Mouse (Mus musculus) ES-E14 (cell line): ENCODE measurements around the gene Aldh3a1. TPM values are rescaled to one million over a fixed set of nuclear protein-coding genes. Genes with fewer than 3 reads are reported as not detected.

Experiments
- DNase-seq: peaks from one replicate; pipeline ENCODE4 v3.0.0-alpha.2; 2013; ENCODE audit warnings: low read depth, low spot score
- H3K27ac ChIP-seq: 2 replicates; pipeline ENCODE4 v1.5.1; 2012; ENCODE audit warnings: low read depth, mild to moderate bottlenecking, low read length, moderate library complexity, mixed read lengths; ENCODE audit not compliant: poor library complexity, insufficient read depth, severe bottlenecking
- H3K36me3 ChIP-seq: 2 replicates; pipeline ENCODE4 v1.6.1; 2012; ENCODE audit warnings: mild to moderate bottlenecking, low read length, moderate library complexity, mixed read lengths; ENCODE audit not compliant: control insufficient read depth, poor library complexity, insufficient read depth, severe bottlenecking
- H3K4me1 ChIP-seq, 2 experiments: fragments of 150-350 bp in 1 of 2; sonication (generic) in 1 of 2; 2 replicates each; pipeline ENCODE4 v1.6.1; 2012; ENCODE audit warnings: low read length in 2 of 2, mild to moderate bottlenecking in 1 of 2, mixed read lengths in 1 of 2; ENCODE audit not compliant: control insufficient read depth in 2 of 2, insufficient read depth in 2 of 2, poor library complexity in 1 of 2
- H3K4me3 ChIP-seq, 2 experiments: fragments of 150-350 bp in 1 of 2; sonication (generic) in 1 of 2; 2 replicates each; pipeline ENCODE4 v1.5.1; 2012; ENCODE audit warnings: low read length in 2 of 2, low read depth in 1 of 2, mild to moderate bottlenecking in 1 of 2, mixed read lengths in 1 of 2; ENCODE audit not compliant: insufficient read depth in 1 of 2, poor library complexity in 1 of 2, severe bottlenecking in 1 of 2
- H3K9ac ChIP-seq: 2 replicates; pipeline ENCODE4 v1.6.1; 2012; ENCODE audit warnings: low read depth, mild to moderate bottlenecking, low read length, mixed read lengths; ENCODE audit not compliant: poor library complexity, insufficient read depth, severe bottlenecking
- H3K9me3 ChIP-seq: fragments of 150-350 bp; sonication (generic); 2 replicates; pipeline ENCODE4 v1.6.1; 2012; ENCODE audit warnings: low read depth, mild to moderate bottlenecking, low read length; ENCODE audit not compliant: control insufficient read depth, insufficient read depth
- MAFK ChIP-seq: IDR thresholded peaks from 2 replicates; pipeline ENCODE4 v1.6.1; 2014; ENCODE audit warnings: mild to moderate bottlenecking, low read depth, low read length, inconsistent platforms; ENCODE audit not compliant: insufficient read depth
- ZC3H11A ChIP-seq: IDR thresholded peaks from 2 replicates; pipeline ENCODE4 v1.6.1; 2012; ENCODE audit warnings: low read depth, mild to moderate bottlenecking, inconsistent platforms, low read length, borderline replicate concordance
- ZNF384 ChIP-seq: IDR thresholded peaks from 2 replicates; pipeline ENCODE4 v1.6.1; 2012; ENCODE audit warnings: low read depth, low read length, inconsistent platforms
- in situ Hi-C, 2 experiments: fragments of 600-800 bp; cut with MboI; formaldehyde crosslinking; loops; one replicate each; pipeline ENCODE4 v1.15.1; 2025; ENCODE audit warnings: low sequenced_read_pairs in 2 of 2, inconsistent platforms in 1 of 2; ENCODE audit not compliant: unreplicated experiment in 2 of 2
- total RNA-seq: library from RNA; depleted of rRNA; stranded (reverse); fragments of 300-350 nt; gene quantifications from 2 replicates; pipeline ENCODE4 v1.2.3, GENCODE M21; 2012; rRNA removed

Gene Aldh3a1
- total RNA-seq, 1 experiment, result 1.2 TPM

DNA sequence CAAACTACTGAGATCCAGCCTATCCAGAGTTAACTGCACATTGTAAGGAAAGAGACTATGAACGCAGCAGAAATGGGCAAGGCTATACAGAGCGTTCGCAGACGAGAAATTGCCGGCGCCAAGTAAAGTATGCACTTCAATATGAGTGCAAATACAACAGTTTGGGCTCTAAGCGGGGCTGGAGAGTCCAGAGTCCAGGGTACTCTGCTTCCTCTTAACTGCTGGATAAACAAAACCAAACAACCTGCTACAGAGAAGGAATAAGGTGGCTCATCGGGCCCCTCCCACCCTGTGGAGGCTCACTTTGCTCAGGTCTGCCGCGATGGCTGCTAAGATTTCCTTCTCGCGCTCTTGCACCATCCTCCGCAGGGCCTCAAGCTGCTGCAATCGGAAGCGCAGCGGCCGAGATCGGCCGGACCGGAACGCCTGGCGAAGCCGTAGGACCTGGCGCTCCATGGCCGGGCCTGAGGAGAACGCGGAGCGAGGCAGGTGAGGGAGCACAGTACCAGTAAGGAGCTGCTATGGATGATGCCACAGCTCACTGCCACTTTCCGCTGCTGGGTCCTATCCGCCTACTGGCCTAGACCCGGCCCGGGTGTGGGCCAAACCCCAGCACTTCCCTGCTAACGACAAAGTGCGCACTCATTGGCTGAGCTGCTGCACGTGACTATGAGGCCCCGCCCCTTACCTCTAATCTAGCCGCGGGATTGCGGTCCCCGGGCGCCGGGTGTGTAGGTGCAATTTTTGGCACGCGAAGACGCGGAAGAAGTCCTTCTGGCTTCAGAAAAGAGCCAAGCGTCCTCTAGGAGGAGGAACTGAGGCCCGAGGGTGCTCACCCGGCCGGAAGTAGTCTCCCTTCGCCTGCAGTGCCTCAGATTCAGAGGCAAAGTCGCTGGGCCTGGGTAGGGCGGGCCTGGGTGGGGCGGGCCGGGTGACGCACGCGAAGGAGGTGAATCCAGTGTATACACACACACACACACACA, 59.5 kb downstream of the Aldh3a1 start, which contains the start of gene Aldh3a2:
Gene Aldh3a2, minus strand, starts transcription at position 914 of the 983 bp plus-strand sequence.
- H3K36me3 ChIP-seq, result no peaks in the 10 kb centered on the region; the same call in 1 of the 2 replicates
- peaks cover 9 to 15% of the 10 kb centered on the region in 2 experiments; a peak in 3 of 4 replicates for H3K4me1 ChIP-seq
- peak within 1 kb of the TSS; percentile 95 for H3K9ac ChIP-seq
- no peaks in the 10 kb centered on the region for H3K9me3 ChIP-seq
- DNase-seq, result peak; percentile 90
- TF ChIP-seq ZNF384 (no peak), ZC3H11A (no peak), MAFK (no peak)
- peak within 1 kb of the TSS; percentile 88 to 93 for H3K4me3 ChIP-seq
- in situ Hi-C loops, result no loop called here
- H3K27ac ChIP-seq, result peak within 1 kb of the TSS; percentile 68

Other genes with a start within 250 kb of the Aldh3a1 start
- 4.0 and 5.9 TPM in 2 replicates for gene Kcnj12, start 185.0 kb upstream of the Aldh3a1 start, total RNA-seq
- gene Tnfrsf13b, start 80.8 kb upstream of the Aldh3a1 start, total RNA-seq, result 0.53 and 2.3 TPM in 2 replicates
- 111 and 120 TPM in 2 replicates for gene Usp22, start 32.5 kb upstream of the Aldh3a1 start, total RNA-seq
- gene Aldh3a2, start 59.9 kb downstream of the Aldh3a1 start, total RNA-seq, result 17.8 and 24.4 TPM in 2 replicates
- gene Slc47a2, start 135.3 kb downstream of the Aldh3a1 start, total RNA-seq, result 4.1 and 5.9 TPM in 2 replicates
- gene Slc47a1, start 170.8 kb downstream of the Aldh3a1 start, total RNA-seq, result 31.6 and 32.2 TPM in 2 replicates
- 0.58 and 1.2 TPM in 2 replicates for gene Rnf112, start 246.6 kb downstream of the Aldh3a1 start, total RNA-seq